Mouse (Mus musculus) hindbrain, postnatal 0 days (tissue): ENCODE results near the gene Trim69. TPM values are rescaled to one million over a fixed set of nuclear protein-coding genes. Genes with fewer than 3 reads are reported as not detected.

ENCODE experiments used
- ATAC-seq: fragments of 200-750 bp; cut with Nextera tagmentation; 2 replicates; pipeline ENCODE4 v1.8.0; 2017; ENCODE audit warnings: mild to moderate bottlenecking, moderate TSS enrichment, moderate library complexity
- DNase-seq: peaks from one replicate; pipeline ENCODE4 v3.0.0-alpha.2; 2015; ENCODE audit warnings: low spot score
- H3K27ac ChIP-seq: fragments of 300-500 bp; sonication (generic); 2 replicates; pipeline ENCODE4 v1.5.1; 2014; ENCODE audit warnings: mild to moderate bottlenecking
- H3K27me3 ChIP-seq: fragments of 300-500 bp; sonication (generic); 2 replicates; pipeline ENCODE4 v1.6.1; 2014; ENCODE audit warnings: low read length, mixed read lengths; ENCODE audit not compliant: insufficient read depth
- H3K36me3 ChIP-seq: fragments of 300-500 bp; sonication (generic); 2 replicates; pipeline ENCODE4 v1.6.1; 2014; ENCODE audit warnings: low read length, mixed read lengths; ENCODE audit not compliant: insufficient read depth
- H3K4me1 ChIP-seq: fragments of 300-500 bp; sonication (generic); 2 replicates; pipeline ENCODE4 v1.6.1; 2014; ENCODE audit warnings: antibody characterized with exemption, low read length, mixed read lengths; ENCODE audit not compliant: insufficient read depth
- H3K4me2 ChIP-seq: fragments of 300-500 bp; sonication (generic); 2 replicates; pipeline ENCODE4 v1.6.1; 2014; ENCODE audit warnings: low read depth, mild to moderate bottlenecking, low read length, moderate library complexity, mixed read lengths
- H3K4me3 ChIP-seq: fragments of 300-500 bp; sonication (generic); 2 replicates; pipeline ENCODE4 v1.5.1; 2014; ENCODE audit warnings: low read length
- H3K9ac ChIP-seq: fragments of 300-500 bp; sonication (generic); replicated peaks from 2 replicates; pipeline ENCODE4 v1.6.1; 2014; ENCODE audit warnings: mild to moderate bottlenecking, low read length, moderate library complexity, mixed read lengths
- H3K9me3 ChIP-seq: fragments of 300-500 bp; sonication (generic); 2 replicates; pipeline ENCODE4 v1.6.1; 2016; ENCODE audit warnings: low read length, mixed read lengths
- CTCF ChIP-seq: IDR thresholded peaks from 2 replicates; pipeline ENCODE4 v1.5.1; 2016; ENCODE audit warnings: antibody characterized with exemption, control low read depth, low read depth
- WGBS: fragments of 180-500 bp; shearing (Covaris S2); extraction: QIAGEN DNeasy Blood & Tissue Kit; methylation state at CpG from one replicate; pipeline ENCODE4 v1.1.7; 2014; 5-methylcytosine and 5-hydroxymethylcytosine counted together
- polyA plus RNA-seq: library from polyadenylated mRNA; unstranded; fragments of >200 nt; fragmentation: Nextera tagmentation; extraction: Ambion mirVana; gene quantifications from 2 replicates; pipeline ENCODE4 v1.2.1, GENCODE M21; 2015
- total RNA-seq: library from RNA; depleted of rRNA; stranded (reverse); fragments of >200 nt; gene quantifications from 2 replicates; pipeline ENCODE4 v1.2.3, GENCODE M21; 2014

The Trim69 gene
- total and polyA plus RNA-seq, 2 experiments from 2014 or later, result not detected

- ATAC-seq, result no peak
- H3K9me3 ChIP-seq, result no peaks in the 10 kb centered on the region
- no peaks in the 10 kb centered on the region for H3K4me1 ChIP-seq
- no peak overlapping the region for H3K9ac ChIP-seq
- H3K27me3 ChIP-seq, result no peaks in the 10 kb centered on the region
- 92% methylated on average over 6 of the region's 6 CpGs for WGBS
- no peak overlapping the region for H3K4me3 ChIP-seq
- no peak overlapping the region for H3K27ac ChIP-seq
- no peak for TF ChIP-seq CTCF
- H3K4me2 ChIP-seq, result no peak overlapping the region
- H3K36me3 ChIP-seq, result no peaks in the 10 kb centered on the region
- DNase-seq, result no peak
Measured at GRCm38 (mm10) chr2:122159667-122160066, 833 bp upstream of the Trim69 start.

- WGBS, result 27% methylated on average over 4 of the region's 4 CpGs
- no peak overlapping the region for H3K4me2 ChIP-seq
- H3K9me3 ChIP-seq, result no peaks in the 10 kb centered on the region
- no peaks in the 10 kb centered on the region for H3K27me3 ChIP-seq
- no peaks in the 10 kb centered on the region for H3K36me3 ChIP-seq
- no peak overlapping the region for H3K9ac ChIP-seq
- no peak overlapping the region for H3K27ac ChIP-seq
- no peak for ATAC-seq
- H3K4me3 ChIP-seq, result no peak overlapping the region
- DNase-seq, result no peak
- no peak for TF ChIP-seq CTCF
- H3K4me1 ChIP-seq, result no peaks in the 10 kb centered on the region
Measured at GRCm38 (mm10) chr2:122161542-122161941, 1.0 kb downstream of the Trim69 start.

GRCm38 (mm10) chr2:122162529-122162928 lies 2.0 kb downstream of the Trim69 start:
- no peak overlapping the region for H3K27ac ChIP-seq
- no peak for ATAC-seq
- H3K4me2 ChIP-seq, result no peak overlapping the region
- WGBS, result 76% methylated on average over 2 of the region's 2 CpGs
- no peak overlapping the region for H3K9ac ChIP-seq
- no peak overlapping the region for H3K4me3 ChIP-seq
- H3K4me1 ChIP-seq, result no peaks in the 10 kb centered on the region
- TF ChIP-seq CTCF, result no peak
- H3K27me3 ChIP-seq, result no peaks in the 10 kb centered on the region
- no peaks in the 10 kb centered on the region for H3K9me3 ChIP-seq
- no peak for DNase-seq
- no peaks in the 10 kb centered on the region for H3K36me3 ChIP-seq

- Histone ChIP-seq H3K36me3 (no peaks in the 10 kb centered on the region), H3K9me3 (no peaks in the 10 kb centered on the region), H3K27me3 (no peaks in the 10 kb centered on the region), H3K4me3 (no peak overlapping the region), H3K9ac (no peak overlapping the region), H3K27ac (no peak overlapping the region), H3K4me1 (no peaks in the 10 kb centered on the region), H3K4me2 (no peak overlapping the region)
- no peak for TF ChIP-seq CTCF
- no peak for DNase-seq
- no peak for ATAC-seq
- WGBS, result 79% methylated on average over 13 of the region's 13 CpGs
Measured at GRCm38 (mm10) chr2:122163430-122164195, 3.1 kb downstream of the Trim69 start.

- 78% methylated on average over 11 of the region's 11 CpGs for WGBS
- H3K27ac ChIP-seq, result no peak overlapping the region
- no peak overlapping the region for H3K9ac ChIP-seq
- DNase-seq, result no peak
- no peak for TF ChIP-seq CTCF
- H3K9me3 ChIP-seq, result no peaks in the 10 kb centered on the region
- no peak overlapping the region for H3K4me3 ChIP-seq
- H3K4me2 ChIP-seq, result no peak overlapping the region
- no peak for ATAC-seq
- H3K4me1 ChIP-seq, result no peaks in the 10 kb centered on the region
- H3K36me3 ChIP-seq, result no peaks in the 10 kb centered on the region
- H3K27me3 ChIP-seq, result no peaks in the 10 kb centered on the region
Measured at GRCm38 (mm10) chr2:122164293-122164692, 3.8 kb downstream of the Trim69 start.

GRCm38 (mm10) chr2:122171292-122171691 lies 10.8 kb downstream of the Trim69 start:
- Histone ChIP-seq H3K27ac (no peak overlapping the region), H3K27me3 (no peaks in the 10 kb centered on the region), H3K9ac (no peak overlapping the region), H3K4me3 (no peak overlapping the region), H3K36me3 (no peaks in the 10 kb centered on the region), H3K9me3 (no peaks in the 10 kb centered on the region), H3K4me1 (no peaks in the 10 kb centered on the region), H3K4me2 (no peak overlapping the region)
- 89% methylated on average over 6 of the region's 6 CpGs for WGBS
- DNase-seq, result no peak
- no peak for ATAC-seq
- no peak for TF ChIP-seq CTCF

- H3K27ac ChIP-seq, result no peak overlapping the region
- ATAC-seq (no peak), DNase-seq (peak; percentile 23)
- H3K4me3 ChIP-seq, result no peak overlapping the region
- no peaks in the 10 kb centered on the region for H3K9me3 ChIP-seq
- H3K36me3 ChIP-seq, result no peaks in the 10 kb centered on the region
- no peaks in the 10 kb centered on the region for H3K27me3 ChIP-seq
- H3K4me1 ChIP-seq, result no peaks in the 10 kb centered on the region
- H3K4me2 ChIP-seq, result no peak overlapping the region
- 100% methylated on average over 2 of the region's 2 CpGs for WGBS
- no peak for TF ChIP-seq CTCF
- H3K9ac ChIP-seq, result no peak overlapping the region
Measured at GRCm38 (mm10) chr2:122172188-122172587, 11.7 kb downstream of the Trim69 start.
